Mouse (Mus musculus) testis, adult 2 months (tissue): ENCODE measurements around the gene Dytn.

Experiments used
- CTCF ChIP-seq: fragments of 200-500 bp; IDR thresholded peaks from 2 replicates; pipeline ENCODE4 v1.5.1; 2012; ENCODE audit warnings: low read depth, mild to moderate bottlenecking, inconsistent platforms, low read length, moderate library complexity; ENCODE audit not compliant: control insufficient read depth, insufficient read depth, insufficient replicate concordance
- POLR2A ChIP-seq: fragments of 200-500 bp; IDR thresholded peaks from 2 replicates; pipeline ENCODE4 v1.6.1; 2012; ENCODE audit warnings: low read depth, mild to moderate bottlenecking, inconsistent platforms, low read length, moderate library complexity; ENCODE audit not compliant: control insufficient read depth

DNA sequence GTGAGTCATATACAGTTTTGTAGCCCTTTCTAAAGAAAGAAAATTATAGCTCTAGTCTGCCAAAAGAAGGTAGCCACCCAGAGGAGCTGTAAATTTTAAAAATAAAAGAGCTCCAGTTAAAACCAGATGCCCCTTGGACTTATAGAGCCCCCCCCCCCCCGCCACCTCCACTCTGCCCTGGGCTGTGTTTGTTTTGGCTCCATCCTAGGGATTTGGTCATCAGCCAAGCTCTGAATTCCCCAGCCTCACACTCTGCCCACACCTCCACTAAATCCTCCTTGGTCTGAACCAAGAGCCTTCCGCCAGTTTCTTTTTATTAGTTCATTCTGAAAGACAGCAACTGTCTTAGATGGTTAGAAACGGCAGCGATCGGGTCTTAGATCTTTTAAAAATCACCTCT is 19.0 kb upstream of the Dytn start:
- TF ChIP-seq CTCF (no peak), POLR2A (no peak)
